Mouse (Mus musculus): ENCODE measurements around the gene Trim80.
"Not testable (repeated sequence)": the region's sequence is repeated elsewhere in the genome, so short reads cannot be mapped to it uniquely, and the experiment has no call there.

The Trim80 gene

DNA sequence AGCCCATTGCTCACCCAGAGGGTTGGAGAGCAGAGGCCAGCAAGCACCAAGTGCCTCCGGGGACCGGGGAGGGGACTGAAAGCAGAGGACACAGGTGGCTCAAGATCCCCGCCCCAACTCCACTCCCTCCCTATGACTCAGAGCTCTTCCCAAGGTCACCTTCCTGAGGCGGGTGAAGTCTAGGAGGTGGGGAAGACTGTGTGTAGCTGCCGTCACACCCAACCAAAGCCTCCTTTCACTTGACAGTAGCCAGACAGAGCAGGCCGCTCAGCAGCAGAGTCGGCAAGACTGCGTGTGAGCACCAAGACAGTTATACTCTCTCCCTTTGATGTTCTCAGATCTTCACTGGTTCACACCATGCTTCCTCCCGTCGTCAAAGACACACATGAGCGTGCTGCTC, 23.1 kb downstream of the Trim80 start:
- DNase-seq (ENCODE audit: low spot score): no peak

DNA sequence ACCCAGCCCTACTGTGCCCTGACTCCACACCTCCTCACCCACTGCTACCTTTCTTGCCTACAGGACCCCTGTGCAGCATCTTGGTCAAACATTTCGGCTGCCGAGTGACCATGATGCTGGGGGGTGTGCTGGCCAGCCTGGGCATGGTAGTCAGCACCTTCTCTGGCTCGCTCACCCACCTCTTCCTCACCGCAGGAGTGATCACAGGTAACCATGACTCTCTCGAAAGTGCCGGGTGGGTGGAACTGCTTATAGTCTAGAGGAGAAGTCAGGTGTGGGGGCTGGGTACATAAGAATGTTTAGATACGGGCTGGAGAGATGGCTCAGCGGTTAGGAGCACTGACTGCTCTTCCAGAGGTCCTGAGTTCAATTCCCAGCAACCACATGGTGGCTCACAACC, 24.5 kb downstream of the Trim80 start:
- no peak for DNase-seq (ENCODE audit: low spot score)

DNA sequence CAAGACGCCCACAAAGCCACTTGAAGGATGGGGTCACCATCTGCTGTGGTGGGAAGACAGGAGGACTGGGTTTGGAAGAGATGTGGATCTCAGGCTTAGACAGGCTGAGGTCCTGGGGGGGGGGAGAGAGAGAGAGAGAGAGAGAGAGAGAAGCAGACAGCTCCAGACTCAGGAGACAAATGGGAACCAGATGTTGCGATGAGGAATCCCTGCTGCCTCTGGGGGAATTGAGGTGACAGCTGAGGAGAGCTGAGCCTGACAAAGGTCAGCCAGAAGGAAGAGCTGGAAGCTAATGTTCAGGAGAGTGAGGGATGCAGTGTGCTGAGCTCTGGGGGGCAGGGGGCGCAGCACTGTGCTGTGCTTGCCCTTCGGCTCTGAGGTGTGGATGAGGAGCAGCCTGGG, 26.9 kb downstream of the Trim80 start:
- DNase-seq (ENCODE audit: low spot score): no peak

DNA sequence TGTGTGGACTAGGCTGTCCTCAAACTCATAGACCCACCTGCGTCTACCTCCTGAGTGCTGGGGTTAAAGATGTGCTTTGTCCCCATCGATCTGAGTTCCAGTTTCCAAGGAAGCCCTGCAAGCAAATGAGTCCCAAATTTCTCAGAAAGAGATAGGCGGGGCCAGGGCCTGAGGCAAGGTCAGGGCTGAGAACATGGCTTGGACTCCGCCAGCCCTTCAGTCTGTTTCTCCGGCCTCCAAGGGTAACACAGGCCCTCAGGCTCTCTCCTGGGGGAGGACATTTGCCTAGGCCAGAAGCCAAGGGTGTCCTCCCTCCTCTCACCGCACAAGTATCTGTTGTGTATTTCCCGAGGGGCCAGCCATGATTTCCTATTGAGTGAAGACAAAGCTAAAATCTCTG, 31.8 kb downstream of the Trim80 start:
- no peak for DNase-seq (ENCODE audit: low spot score)

DNA sequence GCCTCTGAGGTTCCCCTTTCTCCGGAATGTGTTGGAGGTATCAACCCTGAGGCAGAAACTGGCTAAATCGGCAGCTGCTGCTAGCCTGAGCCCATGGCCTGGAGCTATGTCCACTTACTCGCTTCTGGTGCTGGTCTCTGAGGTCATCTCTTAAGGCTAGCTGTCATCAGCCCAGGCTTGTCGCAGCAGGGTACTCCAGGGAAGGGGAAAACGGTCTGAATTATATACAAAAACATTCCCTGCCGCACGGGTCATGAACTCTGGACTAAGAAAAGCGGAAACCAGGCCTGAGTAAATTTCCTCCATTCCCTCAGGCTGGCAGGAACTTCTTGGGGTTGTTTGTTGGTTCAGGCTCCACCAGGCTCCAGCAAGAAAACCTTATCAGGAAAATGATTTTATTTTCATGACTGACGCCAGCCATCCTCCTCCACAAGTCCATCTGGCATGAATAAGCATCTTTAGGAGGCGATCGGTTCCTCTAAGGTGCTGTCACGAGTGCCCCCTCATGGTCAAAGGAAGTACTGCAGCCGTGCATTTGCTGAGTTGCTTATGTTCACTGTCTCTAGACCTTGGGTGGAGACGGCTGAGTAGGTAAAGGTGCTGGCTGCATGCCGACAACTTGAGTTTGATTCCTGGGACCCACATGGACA, 33.4 kb downstream of the Trim80 start:
- peak; percentile 95 for DNase-seq (ENCODE audit: low spot score)

DNA sequence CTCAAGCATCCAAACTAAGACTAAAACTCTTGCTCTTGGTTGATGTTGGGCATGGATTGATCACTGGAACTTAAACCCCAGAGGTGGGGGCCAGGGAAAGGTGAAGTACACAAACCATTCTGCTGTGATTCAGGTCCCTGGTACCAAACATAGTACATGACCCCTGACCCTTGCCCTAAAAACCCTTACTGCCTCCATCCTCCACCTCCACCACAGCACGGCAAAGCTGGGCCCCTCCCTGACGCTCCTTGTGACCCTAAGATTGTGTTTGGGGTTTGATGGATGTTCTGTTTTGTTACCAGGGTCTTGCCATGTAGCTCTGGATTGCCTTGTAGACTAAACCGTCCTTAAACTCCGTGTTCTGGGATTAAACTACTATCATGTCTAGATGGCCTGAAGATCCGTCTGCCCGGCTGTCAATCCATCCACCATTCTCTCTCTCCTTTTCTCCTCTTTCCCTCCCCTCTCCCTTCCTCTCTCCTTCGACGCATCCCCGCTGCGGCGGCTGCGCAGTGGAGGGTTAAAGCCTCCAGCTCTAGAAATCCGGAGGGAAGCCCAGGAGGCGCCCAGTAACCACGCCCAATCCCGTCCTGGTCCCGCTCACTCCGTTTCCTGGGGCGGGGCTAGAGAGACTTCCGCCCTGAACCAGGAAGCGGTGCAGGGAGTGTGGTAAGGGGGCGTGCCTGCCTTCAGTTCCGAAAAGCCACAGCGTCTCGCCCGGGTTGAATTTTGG, 34.8 kb downstream of the Trim80 start, which contains the start of gene Armc7:
Gene Armc7, plus strand, starts transcription at position 643 of the 733 bp plus-strand sequence.
- peak; percentile 84 for DNase-seq (ENCODE audit: low spot score)

DNA sequence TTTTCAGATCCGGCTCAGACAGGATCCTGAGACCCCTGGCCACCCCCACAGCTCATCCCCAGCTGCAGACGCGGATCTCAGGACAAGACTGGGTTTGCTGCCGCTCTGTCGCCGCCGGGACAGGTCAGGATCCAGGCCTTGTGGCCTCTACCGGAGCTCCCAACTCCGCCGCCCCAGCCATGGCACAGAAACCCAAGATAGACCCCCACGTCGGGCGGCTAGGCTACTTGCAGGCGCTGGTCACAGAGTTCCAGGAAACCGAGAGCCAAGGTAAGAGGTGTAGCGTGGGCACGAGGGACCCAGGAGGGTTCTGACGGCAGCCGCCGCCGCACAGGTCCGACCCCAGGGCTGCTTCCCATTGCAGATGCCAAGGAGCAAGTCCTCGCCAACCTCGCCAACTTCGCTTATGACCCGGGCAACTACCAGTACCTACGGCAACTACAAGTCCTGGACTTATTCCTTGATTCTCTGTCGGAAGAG, 35.5 kb downstream of the Trim80 start:
- DNase-seq (ENCODE audit: low spot score): no peak

DNA sequence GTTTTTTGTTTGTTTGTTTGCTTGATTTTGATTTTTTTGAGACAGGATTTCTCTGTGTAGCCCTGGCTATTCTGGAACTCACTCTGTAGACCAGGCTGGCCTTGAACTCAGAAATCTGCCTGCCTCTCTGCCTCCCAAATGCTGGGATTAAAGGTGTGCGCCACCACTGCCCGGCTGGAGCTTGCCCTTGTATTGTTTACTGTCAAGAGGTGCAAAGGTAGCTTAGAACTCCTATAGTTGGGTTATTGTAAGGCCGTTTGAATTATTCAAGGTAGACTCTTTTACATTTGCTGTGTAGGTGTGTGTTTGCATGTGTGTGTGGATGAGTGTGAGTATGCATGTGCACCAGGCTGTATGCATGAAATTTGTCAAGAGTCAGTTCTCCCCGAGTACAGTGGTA, 36.3 kb downstream of the Trim80 start:
- not testable (repeated sequence) for DNase-seq (ENCODE audit: low spot score)

DNA sequence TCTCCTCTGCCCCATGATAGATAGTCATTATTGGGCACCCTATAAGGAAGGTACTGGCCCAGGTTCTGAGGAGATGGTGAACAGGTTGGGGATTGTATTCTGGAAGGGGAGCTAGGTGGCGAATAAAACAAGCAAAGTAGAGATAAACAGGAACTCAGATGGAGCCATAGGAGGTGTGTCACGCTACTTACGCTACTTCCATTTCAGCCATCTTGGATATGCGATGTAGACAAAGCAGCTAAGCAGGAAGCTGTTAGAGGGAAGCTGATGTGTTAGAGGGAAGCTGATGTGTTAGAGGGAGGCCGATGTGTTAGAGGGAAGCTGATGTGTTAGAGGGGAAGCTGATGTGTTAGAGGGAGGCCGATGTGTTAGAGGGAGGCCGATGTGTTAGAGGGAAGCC, 37.0 kb downstream of the Trim80 start:
- not testable (repeated sequence) for DNase-seq (ENCODE audit: low spot score)

DNA sequence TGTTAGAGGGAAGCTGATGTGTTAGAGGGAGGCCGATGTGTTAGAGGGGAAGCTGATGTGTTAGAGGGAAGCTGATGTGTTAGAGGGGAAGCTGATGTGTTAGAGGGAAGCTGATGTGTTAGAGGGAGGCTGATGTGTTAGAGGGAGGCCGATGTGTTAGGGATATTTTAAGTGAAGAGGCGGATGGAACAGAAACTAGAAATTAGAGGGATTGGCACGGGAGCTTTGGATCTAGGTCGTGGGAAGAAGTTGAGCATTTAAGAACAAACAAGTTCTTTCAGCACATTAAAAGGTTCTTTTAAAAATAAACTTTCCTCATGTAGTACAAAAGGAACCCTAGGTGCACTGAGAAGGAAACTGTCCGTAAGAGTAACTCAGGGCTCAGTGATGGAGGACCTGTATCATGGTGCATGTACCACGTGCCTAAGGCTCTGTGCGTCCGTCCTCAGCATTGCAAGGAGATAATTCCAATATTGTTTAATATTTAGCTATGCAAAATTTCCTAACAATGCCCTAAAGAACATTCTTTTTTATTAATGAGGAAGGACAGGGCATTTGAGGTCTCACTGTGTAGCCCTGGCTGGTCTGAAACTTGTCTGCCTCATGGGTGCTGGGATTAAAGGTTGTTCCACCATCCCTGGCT, 38.1 kb downstream of the Trim80 start:
- DNase-seq (ENCODE audit: low spot score): no peak

DNA sequence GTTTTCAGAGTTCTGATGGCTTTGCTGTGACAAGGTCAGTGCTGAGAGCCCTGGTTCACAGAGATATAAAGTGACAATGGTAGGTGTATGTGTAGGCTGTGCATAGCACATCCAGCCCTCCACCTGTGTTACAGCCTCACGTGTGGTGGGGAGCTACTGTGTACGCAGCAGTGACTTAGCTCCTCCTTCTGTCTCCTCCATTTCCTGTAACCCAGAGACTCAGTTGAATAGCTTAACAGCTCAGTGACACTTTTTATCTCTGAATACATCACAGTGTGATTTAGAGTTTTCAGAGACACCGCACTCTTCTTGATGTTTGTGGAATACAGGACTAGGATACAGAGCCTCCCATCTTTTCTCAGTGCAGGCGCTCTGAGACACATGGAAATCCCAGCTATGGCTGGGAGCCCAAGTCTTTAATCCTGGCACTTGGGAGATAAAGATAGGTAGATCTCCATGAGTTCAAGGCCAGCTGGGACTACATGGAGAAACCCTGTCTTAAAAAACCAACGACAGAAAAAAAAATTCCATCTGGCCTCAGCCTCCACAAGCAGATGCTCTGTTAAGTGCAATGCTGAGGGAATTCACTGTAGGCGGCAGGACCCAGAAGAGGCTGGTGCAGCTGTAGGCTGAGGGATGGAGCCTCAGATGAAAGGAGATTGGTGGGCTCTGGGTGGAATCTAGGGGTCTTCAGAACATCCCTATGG, 41.4 kb downstream of the Trim80 start:
- no peak for DNase-seq (ENCODE audit: low spot score)

DNA sequence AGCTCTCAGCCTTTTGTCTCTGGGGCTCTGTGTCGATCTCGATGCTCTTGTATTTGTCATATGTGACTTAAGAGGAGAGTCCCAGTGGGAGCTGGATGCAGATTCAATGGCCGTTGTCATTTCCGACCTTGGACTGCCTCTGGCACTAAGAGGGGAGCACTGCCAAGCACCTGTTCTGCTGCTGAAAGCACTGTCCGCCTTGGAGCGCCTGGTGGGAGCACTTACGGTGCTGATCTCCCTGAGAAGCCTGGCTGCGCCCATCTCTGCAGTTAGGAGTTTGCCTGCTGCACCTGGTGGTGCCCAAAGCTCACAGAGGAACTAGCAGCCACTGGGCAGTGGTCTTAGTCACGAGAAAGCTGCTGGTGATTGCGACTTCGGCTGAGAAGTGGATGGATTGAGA, 42.9 kb downstream of the Trim80 start:
- no peak for DNase-seq (ENCODE audit: low spot score)

DNA sequence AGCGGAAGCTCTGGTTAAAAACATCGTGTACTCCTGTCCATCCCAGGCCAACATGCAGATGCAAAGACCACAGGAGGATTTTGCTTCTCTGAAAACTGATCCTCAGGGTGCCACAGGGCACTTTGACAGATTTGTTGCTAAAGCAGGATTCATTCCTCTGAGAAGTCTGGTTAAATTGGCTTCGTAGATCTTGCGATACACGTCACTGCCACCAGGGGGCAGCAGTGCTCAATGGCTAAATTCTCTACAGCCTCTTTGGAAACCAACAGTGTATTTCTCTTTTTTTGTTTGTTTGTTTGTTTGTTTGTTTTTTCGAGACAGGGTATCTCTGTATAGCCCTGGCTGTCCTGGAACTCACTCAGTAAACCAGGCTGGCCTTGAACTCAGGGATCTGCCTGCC, 43.4 kb downstream of the Trim80 start:
- DNase-seq (ENCODE audit: low spot score): peak; percentile 50

DNA sequence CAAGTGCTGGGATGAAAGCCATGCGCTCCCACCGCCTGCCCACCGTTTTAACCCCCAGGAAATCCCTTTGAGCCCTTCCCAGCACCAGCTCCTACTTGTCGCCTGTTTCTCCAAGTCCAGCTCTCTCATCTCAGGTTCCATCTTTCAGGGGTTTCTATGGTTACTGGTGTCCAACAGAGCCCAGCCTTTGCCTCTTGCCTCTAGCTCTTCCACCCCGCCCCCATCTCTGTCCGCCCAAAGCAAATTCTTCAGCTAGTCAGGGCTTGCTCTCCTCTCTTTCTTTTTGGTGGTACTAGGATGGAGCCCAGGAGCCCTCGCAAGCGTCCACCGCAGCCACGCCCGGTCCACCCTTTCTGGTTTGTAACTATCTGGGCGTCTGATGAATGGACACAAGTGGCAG, 44.8 kb downstream of the Trim80 start:
- DNase-seq (ENCODE audit: low spot score): no peak

DNA sequence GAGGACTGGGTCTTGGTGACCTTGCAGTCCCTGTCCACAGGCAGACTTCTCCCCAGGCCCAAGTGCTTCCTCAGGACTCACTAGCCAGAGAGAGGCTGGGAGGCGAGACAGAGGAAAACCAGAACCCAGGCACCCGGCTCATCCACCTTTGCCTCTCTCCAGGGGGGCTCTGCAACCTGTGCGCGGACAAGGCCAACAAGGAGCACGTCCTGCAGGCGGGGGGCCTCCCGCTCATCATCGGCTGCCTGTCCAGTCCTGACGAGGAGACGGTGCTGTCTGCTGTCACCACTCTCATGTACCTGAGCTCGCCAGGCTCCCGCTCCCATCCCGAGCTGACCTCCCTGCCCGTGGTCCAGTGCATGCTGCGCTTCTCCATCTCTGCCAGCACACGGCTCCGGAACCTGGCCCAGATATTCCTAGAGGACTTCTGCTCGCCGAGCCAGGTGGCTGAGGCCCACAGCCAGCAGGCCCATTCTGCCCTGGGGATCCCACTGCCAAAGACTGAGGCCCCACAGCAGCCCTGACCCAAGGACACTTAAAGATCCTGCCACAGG, 48.3 kb downstream of the Trim80 start:
- DNase-seq (ENCODE audit: low spot score): no peak

DNA sequence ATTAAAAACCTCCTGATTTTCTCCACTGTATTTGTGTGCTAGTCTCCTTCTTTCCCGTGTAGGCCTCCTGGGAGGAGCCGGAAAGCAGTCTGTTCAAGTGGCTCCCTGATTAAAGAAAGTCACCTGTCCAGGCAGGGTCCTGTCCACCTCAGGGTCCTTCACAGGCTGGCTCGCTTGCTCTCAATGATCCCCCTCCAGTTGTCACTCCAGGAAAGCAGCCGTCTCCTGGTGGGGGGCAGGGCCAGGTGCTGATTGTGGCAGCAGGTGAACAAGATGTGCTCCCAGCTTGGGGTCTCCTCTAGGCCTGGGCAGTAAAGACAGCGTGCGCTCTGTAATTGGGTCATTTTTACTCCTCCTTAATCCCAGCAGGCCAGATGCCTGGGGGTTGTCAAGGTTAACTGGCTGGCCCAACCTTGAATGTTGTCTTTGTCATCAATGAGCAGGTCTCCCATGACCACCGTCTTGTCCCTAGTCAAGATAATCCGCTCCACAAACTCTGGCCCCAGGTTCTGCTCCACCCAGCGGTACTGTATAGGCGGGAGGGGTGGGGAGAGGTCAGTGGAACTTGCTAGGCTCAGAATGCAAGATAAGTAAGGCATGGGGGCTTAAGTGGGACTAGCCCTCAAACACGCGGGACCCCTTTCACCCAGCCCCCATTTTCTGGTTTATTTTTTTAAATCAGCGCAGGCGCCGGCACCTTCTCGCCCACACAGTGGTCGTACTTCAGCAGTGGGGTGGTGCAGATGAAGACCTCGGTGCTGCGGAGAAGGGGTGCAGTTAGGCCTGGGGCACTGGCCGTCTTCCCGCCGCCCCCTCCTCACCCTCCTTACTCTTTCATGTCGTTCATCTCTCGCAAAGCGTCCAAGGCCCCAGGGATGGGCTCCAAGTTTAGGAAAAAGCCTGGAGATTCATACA, 50.4 kb downstream of the Trim80 start:
- DNase-seq (ENCODE audit: low spot score): no peak

DNA sequence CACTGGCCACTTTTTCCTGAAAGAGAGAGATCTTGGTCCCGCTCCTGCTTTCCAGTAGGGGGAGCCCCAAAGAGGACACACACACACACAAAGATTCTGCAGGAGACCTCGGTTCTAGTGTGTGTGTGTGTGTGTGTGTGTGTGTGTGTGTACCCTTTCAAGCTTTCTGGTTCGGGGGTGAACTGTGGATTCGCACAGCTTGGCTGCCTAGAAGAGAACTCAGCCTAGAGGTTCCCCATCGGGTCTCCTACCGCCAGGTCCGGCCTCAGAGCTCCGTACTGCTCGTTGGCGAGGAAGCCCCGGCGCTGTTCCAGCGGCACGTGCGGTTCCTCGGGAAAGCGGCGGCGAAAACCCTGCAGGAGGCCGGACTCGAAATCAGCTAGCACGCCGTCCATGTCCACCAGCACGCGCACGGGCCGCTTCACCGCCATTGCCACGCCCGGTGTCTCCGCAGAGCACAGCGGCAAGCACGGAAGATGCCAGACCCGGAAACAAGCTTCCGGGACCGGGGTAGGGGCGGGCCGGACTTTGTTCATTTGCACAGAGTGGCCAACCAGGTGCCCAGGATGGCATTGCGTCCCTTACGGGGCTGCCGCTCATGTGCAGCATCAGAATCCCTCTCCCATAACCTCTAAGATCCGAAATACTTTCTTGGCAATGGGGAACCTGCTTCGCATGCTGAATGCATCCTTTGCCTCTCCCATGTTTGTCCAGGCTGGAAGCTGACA, 51.2 kb downstream of the Trim80 start, which contains the start of gene Nt5c:
Gene Nt5c, minus strand, starts transcription at position 507 of the 728 bp plus-strand sequence.
- DNase-seq (ENCODE audit: low spot score): peak; percentile 60

DNA sequence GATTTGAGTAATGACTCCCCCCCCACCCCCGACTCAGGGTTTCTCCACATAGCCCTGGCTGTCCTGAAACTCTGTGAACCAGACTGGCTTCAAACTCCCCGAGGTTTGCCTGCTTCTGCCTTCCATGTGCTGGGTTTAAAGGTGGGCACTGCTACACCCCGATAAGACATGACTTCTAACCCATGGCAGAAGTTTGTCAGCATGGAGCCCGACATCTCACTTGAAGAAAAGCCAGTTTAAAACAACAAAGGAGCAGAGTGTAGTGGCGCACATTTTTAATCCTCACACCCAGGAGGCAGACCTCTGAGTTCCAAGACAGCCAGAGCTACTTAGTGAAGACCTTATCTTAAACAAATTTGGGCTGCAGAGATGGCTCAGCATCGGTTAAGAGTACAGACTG, 52.0 kb downstream of the Trim80 start:
- no peak for DNase-seq (ENCODE audit: low spot score)

DNA sequence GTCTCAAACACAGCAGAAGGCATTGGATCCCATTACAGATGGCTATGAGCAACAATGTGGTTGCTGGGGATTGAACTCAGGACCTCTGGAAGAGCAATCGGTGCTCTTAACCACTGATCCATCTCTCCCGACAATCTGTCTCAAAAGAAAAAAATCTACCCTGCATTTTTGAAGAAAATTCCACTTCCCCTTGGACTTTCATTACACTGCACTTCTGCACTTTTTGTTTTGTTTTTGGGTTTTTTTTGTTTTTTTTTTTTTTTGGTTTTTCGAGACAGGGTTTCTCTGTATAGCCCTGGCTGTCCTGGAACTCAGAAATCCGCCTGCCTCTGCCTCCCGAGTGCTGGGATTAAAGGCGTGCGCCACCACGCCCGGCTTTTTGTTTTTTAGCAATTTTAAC, 56.2 kb downstream of the Trim80 start:
- not testable (repeated sequence) for DNase-seq (ENCODE audit: low spot score)

Measured in ovary, postnatal 10 days (tissue).